Mouse (Mus musculus) T-cell, adult 2 months (primary cell): ENCODE measurements around the gene Cst3.
A peak's percentile ranks its signal among the peaks of the same experiment; 100 is the strongest.

ENCODE experiments used
- DNase-seq: peaks from one replicate; pipeline ENCODE4 v3.0.0; 2022; ENCODE audit warnings: low spot score

The Cst3 gene

DNA sequence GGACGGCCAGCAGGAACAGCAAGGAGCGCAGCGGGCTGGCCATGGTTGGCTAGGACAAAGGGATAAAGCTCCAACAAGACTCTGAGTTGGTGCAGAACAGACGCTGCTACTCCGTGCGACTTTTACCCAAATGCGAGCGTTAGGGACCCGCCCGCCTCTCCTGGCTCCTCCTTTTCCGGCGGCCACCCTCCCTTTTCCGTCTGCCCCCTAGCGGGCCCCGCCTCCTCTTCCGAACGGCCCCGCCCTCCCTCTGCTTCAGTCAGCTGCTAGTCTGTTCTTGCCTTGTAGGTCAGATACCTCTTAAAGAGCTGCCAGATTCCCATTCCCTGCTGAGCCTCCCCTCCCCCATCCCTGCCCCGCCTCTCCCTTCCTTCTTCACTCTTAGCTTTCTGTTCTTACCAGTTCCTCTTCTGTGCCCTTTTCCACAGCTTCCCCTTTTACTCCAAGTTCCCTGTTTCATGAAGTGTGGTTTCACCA, at the start of gene Cst3:
Gene Cst3, minus strand, starts transcription at position 358 of the 477 bp plus-strand sequence.
- DNase-seq = peak; percentile 83

DNA sequence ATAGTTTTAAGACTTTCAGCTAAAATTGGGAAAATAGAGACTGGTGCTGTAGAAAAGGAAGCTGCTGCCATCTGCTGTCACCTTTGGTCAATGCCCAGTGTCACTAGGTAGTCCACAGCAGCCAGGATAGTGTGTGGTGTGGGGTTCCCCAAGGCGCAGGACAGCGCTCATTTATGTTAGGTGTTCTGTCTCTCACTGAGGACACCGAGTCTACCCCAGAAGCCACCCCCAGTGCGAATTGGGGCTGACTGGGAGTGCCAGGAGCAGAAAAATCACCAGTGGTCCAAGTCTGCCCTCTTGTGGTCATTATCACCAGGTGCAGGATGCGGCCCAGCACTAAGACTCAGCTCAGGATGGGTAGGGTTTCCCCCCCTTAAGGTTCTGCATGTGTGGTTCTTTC, 26.8 kb upstream of the Cst3 start:
- peak; percentile 12 for DNase-seq

DNA sequence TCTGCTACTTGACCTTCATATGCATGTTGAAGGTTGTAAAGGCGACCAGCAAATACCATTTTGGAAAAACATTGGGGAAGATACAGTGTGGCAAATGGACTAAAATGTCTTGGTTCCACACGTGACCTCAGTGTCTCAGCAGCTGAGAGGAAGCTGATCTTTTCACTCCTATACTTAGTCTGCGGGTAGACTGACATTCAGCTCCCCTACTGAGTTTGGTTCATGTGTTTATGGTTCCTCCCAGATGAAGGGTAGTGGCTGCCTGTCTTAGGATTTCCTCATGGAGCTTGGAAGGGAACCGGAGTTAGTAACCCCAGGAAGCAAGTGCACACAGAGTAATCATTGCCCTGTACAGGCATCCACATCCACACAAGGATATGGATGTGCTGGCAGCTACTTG, 24.8 kb upstream of the Cst3 start:
- DNase-seq = no peak

DNA sequence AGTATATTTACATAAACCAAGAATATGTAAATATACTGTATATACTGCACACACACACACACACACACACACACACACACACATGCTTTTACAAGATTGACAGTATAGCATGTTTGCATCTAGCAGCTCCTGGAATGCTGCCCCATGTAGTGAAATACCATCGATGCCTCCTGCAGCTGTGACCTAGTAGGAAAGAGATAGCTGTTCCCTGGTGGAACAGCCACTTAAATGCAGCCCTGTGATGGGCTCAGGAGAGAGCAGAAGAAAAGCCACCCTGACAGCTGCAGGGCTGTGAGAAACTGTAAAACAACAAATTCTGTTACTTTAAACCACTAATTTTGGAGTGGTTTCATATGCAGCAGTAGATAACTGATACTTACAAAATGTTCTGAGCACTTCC, 20.7 kb upstream of the Cst3 start:
- DNase-seq = no peak

DNA sequence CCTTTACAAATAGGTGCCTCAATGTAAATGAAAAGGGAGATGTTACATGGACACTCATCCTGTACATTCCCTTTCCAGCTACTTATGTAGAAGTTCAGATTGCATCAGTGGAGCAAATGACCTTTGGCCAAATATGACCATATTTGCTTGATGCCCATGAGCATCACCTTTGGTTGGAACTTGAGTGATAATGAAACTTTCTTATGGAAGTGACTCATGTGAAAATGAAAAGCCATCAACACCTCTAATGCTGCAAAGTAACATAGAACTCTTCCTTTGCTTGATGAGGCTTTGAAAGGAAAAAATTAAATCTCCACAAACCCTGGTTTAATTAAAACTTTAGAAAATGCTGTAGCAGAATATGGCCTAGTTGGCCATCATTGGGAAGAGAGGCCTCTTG, 17.6 kb upstream of the Cst3 start:
- DNase-seq = no peak

DNA sequence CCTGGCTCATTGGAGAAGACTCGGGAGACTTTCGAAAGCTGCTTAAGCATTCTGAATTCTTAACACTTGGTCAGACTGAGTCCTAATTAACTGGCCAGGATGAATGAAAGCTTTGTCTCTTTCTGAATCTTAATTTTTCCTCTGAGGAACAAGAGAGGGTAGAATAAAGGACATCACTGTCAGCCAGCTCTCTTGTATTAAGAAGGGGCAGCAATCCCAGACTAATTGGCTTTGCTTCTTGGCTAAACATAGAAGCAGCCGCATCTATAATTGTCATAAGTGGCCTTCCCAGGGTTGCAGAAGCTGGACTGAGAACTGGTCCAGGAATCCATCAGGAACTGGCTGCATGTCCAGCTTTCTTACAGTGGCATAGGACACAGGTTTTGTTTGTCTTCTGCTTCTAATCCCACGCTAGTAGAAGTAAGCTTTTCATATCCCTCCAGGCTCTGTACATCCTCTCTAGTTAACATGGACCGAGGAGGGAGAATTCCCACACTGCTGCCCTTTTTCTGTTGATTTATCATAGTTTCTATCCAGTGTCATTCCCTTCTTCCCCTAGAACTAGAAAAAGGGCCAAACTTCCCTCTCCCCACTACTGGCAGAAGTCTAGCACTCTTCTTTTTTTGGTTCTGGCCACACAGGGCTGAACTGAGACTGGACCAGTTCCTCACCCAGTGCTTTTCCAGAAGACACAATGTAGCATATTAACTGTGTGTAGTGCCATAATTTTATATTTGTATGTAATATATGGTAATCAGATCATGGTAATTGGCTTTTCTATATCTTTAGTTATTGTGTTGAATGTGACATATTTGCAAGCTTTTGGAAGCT, 14.7 kb upstream of the Cst3 start:
- no peak for DNase-seq

DNA sequence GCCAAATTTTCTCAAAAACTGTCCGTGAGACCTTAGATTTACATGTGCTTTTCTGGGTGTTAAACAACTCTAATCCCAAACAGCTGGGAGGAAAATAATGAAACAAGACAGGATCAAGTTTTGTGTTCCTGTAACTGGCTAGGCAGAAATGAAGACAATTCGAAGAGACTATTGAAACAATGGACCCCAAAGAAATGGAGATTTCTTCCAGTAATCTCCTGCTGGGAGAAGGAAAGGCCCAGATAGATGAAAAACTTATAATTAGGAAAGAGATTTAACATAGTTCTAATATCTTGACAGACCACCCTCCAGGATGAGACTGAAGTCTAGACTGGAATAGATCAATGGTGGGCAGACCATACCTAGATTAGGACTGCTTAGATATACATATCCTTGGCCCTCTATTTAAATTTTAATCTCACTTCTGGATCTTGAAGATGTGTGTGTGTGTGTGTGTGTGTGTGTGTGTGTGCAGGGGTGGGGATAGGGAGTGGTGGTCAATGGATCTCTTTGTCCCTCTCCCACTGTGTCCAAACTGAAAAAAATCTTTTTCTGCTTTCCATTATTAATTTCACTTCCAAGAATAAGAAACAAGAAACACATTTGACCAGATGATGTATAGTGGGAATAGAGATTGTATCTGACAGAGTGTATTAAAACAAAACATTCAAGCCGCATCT, 14.0 kb upstream of the Cst3 start:
- no peak for DNase-seq

DNA sequence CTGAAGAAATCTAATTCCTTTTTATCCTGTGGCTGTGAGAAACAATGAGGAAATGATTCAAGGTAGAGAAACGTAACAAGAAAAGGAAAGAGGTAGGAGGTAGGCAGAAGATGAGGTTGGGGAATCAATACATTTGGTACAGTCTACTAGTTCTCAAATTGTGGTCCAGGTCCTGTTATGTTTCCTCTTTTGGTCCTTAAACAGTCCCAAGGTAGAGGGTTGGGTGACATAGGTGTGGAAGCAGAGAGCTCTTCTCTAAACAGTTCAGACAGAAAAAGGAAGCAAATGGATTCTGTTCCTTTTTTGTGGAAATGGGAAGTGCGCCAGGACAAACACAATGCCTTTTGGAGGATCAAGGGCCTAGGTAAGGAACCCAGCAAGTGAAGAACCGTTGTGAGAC, 13.4 kb upstream of the Cst3 start:
- DNase-seq = no peak

DNA sequence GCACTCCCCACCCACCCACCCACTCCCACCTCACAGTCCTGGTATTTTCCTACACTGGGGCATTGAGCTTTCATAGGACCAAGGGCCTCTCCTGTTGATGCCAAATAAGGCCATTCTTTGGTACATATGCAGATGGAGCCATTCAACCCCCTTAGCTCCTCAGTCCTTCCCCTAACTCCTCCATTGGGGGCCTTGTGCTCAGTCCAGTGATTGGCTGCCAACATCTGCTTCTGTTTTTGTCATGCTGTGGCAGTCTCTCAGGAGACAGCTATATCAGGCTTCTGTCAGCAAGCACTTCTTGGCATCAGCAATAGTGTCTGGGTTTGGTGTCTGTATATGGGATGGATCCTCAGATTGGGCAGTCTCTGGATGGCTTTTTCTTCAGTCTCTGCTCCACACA, 9.2 kb upstream of the Cst3 start:
- no peak for DNase-seq

DNA sequence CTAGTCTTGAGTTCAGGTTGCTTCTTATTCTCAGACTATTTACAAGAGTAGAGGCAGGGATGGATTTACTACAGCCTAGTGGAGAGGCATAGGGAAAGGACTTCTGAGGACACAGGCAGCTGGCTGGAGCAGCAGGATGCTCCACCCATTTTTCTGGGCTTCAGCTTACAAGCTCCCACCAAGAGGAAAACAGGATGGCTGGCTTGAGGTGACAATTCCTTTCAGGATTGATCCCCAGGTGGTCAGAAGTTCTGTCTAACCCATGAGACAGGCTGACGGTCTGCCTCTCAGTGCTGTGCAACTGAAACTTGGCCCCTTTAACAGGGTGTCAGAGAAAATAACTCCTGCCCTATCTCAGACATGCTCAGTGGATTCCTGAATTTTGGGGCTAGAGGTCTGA, 3.7 kb upstream of the Cst3 start:
- no peak for DNase-seq

DNA sequence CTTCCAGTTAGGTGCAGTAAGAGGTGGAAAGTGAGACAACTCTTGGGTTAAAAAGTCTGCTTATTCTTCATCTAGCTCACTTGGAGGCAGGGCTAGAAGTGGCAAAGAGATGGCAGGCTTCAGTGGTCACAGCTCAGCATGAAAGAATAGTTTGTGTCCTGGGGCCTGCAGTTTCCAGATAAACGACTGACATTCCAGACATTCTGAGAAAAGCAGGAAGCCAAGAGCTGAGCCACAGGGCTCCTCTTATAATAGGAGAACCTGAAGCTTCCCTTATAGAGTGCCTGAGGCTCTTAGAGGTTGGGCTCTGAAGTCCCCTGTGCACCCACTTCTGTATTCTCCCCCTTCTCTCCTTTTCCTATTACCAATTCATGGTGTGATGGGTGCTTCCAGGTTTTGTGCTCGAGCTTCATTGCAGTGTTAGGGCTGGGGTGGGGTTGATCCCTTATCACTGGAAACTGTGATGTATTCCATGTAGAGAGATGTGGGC, 3.2 kb upstream of the Cst3 start:
- DNase-seq = no peak

DNA sequence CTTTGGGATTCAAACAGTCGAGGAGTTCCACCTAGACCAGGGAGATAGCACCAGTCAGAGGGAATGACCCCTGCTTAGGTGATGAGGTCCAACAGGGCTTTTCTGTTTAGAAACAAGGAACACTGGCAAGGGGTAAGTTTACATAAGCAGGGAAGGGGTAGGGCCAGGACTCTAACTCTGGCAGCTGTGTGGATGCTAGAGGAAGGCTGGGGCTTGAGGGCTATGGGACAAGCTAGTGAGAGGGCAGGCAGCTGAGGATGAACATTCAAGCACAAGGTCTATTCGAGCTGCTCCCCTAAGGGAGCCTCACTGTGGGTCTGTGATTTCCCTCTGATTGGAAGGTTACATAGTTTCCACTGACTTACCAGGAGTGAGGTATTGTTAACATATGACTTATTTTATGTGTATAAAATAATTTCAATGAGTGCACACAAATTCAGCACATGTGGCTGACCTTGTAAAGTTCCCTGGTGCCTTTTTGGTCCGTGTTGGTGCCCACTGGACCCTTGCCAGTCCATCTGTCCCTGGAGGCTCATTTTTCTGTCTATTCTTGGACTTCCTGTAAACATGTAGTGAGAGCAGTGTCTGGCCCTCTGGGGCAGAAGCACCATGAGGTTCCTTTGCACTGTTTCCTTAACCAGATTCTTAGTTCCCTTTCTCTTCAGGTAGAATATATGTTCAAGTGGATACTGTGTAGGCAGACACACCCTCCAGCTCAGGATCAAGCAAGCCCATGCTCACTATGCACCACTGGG, 1.7 kb upstream of the Cst3 start:
- DNase-seq = no peak

DNA sequence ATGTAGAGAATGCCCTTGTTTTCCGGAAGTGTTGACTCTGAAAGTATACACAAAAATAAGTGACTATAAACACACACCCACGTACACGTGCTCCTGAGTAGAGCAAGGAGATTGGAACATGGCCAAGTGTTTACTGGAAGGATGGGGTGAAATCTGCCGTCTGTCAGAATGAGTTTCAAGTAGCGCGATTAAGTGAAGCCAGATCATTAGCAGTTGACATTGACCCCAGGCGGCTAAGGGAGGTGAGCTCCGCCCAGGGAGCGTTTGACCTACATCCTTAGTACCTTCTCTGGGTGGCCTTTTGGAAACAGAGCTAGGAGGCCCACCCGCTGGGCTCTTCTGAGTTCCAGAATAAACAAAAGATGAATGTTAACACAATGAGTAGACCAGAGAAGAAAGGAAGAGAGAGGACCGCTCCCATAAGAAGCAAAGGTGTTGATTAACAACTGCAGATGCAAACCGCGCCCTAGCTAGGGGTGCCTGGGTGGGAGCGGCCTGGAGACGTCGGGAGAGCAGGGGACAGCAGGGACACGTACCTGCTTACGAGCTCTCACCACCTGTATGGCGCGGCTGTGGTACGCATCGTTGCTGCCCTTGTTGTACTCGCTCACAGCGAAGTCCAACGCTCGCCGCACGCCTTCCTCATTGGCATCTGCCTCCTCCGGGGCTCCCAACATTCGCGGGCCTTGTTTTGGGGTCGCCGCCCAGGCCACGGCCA, 716 bp downstream of the Cst3 start:
- no peak for DNase-seq

DNA sequence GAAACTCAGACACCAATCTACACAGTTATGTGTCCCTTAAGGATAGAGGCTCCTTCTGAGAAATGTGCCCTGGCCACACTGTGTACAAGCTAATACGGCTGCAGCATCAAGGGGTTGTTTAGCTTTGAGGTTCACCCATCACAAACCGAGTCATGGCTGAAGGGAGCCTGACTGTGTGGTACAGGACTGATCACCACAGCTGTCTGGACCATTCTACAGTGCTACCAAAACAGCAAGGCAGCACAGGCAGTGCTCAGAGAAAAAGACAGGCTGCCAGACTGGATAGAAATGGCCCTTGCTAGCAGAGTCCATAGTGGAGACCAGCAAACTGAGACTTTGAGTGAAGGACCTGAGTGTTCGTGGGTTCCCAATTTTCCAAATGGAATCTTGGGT, 1.3 kb downstream of the Cst3 start:
- DNase-seq = no peak

DNA sequence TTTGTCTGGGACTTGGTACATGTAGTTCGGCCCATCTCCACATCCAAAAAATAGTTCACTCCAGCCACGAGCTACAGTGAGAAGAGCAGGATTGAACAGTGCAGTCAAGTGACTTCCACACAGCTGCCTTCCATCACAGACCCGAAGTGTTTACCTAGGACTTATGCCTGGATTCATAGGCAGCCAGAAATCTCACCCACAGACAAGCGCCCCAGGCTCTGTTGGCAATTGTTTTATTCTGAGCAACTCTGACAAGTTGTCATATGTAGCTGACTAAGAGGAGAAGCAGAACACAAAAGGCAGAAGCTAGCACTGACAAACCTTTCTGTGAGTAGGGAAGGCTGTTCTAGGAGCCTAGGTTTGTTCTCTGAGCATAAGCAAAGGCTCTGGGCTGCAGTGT, 2.6 kb downstream of the Cst3 start:
- DNase-seq = no peak

DNA sequence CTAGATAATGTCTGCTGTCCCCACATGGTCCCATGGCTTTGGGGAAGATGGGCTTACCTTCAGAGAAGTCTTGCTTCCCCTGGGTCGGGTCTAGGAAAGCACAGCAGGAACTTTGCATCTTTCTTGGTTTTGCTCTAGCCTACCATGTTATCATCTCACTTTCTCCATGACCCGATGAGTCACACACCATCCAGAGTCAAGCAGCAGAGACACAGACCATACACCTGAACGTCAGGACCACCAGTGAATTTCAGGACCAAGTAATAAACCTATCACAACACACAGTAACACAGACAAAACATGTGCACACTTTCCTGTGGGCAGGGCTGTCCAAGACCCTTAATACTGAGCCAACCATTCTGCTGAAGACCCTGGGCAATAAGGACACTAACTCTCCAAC, 5.0 kb downstream of the Cst3 start:
- no peak for DNase-seq

DNA sequence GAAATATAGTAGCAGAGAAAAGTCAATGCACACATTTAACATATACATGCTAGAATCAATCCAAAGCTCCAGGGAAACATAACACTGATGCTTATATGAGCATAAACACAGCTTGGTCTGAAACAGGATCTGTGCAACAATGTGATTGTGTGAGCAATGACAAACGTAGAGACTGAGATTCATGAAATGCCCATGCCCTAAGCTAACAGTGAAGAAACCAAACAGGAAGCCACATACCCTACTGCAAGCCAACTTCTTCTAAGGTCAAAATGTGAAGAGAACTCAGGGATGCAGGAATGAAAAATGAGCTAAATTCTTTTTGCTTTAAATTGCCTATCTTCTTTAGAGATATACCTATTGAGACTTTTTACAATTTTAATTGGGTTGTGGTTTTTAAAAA, 6.5 kb downstream of the Cst3 start:
- no peak for DNase-seq

DNA sequence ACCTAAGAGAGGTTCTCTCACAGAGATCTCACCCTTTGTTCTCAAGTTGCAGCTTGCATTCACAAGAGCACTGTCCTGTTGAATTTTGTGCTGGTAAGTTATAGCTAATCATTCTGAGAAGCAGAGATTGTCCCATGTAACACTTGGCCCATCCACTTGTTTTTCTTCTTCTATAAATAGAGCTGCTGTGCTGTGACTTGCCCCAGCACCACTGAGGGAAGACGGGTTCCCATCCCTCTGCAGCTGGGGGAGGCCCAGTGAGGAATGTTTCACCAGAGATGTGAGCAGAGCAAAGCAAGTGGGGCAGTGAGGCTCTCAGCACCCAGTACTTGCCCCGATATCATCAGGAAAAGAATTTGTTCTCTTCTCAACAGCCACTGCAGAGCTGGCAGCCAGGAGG, 10.5 kb downstream of the Cst3 start, which contains the start of gene 9230104L09Rik:
Gene 9230104L09Rik, minus strand, starts transcription at position 73 of the 400 bp plus-strand sequence.
- DNase-seq = no peak

DNA sequence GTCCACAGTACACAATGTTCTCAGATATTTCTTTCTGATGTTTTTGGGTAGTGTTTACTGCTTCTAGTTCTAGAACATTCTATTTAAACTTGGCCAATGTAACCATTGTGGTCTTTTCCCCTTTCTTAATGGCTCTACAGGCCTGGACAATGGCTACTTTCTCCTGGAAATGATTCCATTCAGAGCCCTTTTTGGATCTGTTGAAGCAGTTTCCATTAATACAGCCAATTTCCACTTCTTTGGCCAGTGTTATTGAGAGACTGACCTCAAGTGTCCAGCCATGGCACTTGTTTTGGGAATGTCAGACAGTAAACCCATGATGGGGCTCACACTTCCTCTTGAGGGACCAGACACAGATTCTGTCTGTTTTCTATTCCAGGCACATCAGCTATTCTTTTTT, 13.8 kb downstream of the Cst3 start:
- DNase-seq = no peak

DNA sequence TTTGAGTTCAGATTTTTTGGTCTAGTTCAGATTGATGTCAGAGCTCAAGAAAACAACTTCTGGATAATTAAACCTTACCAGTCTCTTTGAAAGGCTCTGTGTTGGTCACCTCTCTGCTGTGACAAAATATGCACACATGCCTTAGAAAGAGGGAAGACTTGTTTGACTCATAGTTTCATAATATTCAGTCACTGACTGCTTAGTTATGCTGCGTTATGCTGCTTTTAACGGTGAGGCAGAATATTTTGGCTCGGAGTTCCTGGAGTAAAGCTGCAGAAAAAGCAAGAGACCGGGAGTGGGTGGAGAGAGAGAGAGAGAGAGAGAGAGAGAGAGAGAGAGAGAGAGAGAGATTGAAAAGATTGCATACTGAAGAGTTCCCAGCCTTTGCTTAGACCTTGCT, 14.5 kb downstream of the Cst3 start:
- DNase-seq = no peak

DNA sequence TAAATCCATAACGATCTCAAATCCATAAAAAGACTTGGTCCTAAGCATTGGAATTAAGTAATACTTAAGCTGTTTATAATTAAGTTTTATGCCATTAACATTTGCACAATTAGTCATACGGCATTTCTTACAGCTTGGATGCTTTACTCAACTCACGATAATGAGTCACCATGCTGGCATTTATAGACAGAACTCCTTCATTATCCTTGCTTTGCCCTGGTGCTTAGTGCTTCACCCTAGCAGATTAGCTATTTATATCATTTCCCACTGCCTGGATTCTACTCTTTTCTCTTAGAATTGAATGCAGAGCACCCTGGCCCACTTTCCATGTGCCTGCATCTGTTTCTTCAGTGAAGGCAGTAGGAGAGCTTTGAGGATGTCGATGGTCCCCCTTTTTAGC, 18.0 kb downstream of the Cst3 start:
- DNase-seq = no peak
